Mouse (Mus musculus) cerebellum, postnatal 10 days (tissue): ENCODE data around the gene Igsf9b.

Experiments used
- DNase-seq, 2 experiments: peaks; one replicate each; pipeline ENCODE4 v3.0.0; 2021; ENCODE audit warnings: mixed read lengths in 2 of 2

Igsf9b gene

GRCm38 (mm10) chr9:27331538-27331937, 32.5 kb downstream of the Igsf9b start:
- peak; percentile 86 to 92 for DNase-seq

GRCm38 (mm10) chr9:27334895-27335294, 35.9 kb downstream of the Igsf9b start:
- no peak for DNase-seq

- DNase-seq: peak; percentile 72 to 82
Observed at GRCm38 (mm10) chr9:27336962-27337636, 38.1 kb downstream of the Igsf9b start.

GRCm38 (mm10) chr9:27339168-27339567, 40.2 kb downstream of the Igsf9b start:
- no peak for DNase-seq

- peak in 1 of 2 experiments; percentile 27 for DNase-seq
Observed at GRCm38 (mm10) chr9:27346541-27347269, 47.7 kb downstream of the Igsf9b start.

GRCm38 (mm10) chr9:27353082-27353481, 54.1 kb downstream of the Igsf9b start:
- DNase-seq: no peak

GRCm38 (mm10) chr9:27357893-27358292, 58.9 kb downstream of the Igsf9b start:
- DNase-seq: no peak

GRCm38 (mm10) chr9:27367231-27367630, 68.2 kb downstream of the Igsf9b start:
- no peak for DNase-seq

GRCm38 (mm10) chr9:27369108-27369507, 70.1 kb downstream of the Igsf9b start:
- peak; percentile 27 to 29 for DNase-seq

GRCm38 (mm10) chr9:27375746-27376145, 76.7 kb downstream of the Igsf9b start:
- DNase-seq: peak in 1 of 2 experiments; percentile 29

- peak; percentile 90 to 91 for DNase-seq
Observed at GRCm38 (mm10) chr9:27386951-27387350, 87.9 kb downstream of the Igsf9b start.

- DNase-seq: no peak
Observed at GRCm38 (mm10) chr9:27396500-27396899, 97.5 kb downstream of the Igsf9b start, which contains the start of gene Spata19. Gene Spata19, plus strand, starts transcription at chr9:27396800.

- no peak for DNase-seq
Observed at GRCm38 (mm10) chr9:27401169-27401568, 102.2 kb downstream of the Igsf9b start.
